Mouse (Mus musculus) macrophage (primary cell): Measurements from ENCODE around the gene Pigw. TPM values are rescaled to one million over a fixed set of nuclear protein-coding genes. Genes with fewer than 3 reads are reported as not detected.
A peak's percentile ranks its signal among the peaks of the same experiment; 100 is the strongest.
"Not testable (repeated sequence)": the region's sequence is repeated elsewhere in the genome, so short reads cannot be mapped to it uniquely, and the experiment has no call there.

ENCODE experiments used
- H3K27ac ChIP-seq: fragments of 350-480 bp; formaldehyde crosslinking; 2 replicates; pipeline ENCODE4 v1.9.0; 2021
- H3K36me3 ChIP-seq: fragments of 350-480 bp; formaldehyde crosslinking; 2 replicates; pipeline ENCODE4 v1.9.0; 2021; ENCODE audit errors: inconsistent target
- H3K4me3 ChIP-seq: fragments of 350-480 bp; formaldehyde crosslinking; 2 replicates; pipeline ENCODE4 v1.9.0; 2021; ENCODE audit errors: inconsistent target
- H3K79me2 ChIP-seq: fragments of 350-480 bp; formaldehyde crosslinking; 2 replicates; pipeline ENCODE4 v1.9.0; 2021; ENCODE audit errors: inconsistent target
- WGBS: methylation state at CpG from one replicate; pipeline ENCODE4 v1.1.7; 2026; ENCODE audit warnings: inconsistent platforms; ENCODE audit not compliant: missing documents; 5-methylcytosine and 5-hydroxymethylcytosine counted together
- polyA plus RNA-seq: library from polyadenylated mRNA; stranded (reverse); fragments of 250-400 nt; gene quantifications from 3 replicates; pipeline ENCODE4 v1.2.4, GENCODE M21; 2018; ENCODE audit warnings: inconsistent platforms

Gene Pigw
- polyA plus RNA-seq, 1 experiment from 2014 or later = 4.7 TPM

DNA sequence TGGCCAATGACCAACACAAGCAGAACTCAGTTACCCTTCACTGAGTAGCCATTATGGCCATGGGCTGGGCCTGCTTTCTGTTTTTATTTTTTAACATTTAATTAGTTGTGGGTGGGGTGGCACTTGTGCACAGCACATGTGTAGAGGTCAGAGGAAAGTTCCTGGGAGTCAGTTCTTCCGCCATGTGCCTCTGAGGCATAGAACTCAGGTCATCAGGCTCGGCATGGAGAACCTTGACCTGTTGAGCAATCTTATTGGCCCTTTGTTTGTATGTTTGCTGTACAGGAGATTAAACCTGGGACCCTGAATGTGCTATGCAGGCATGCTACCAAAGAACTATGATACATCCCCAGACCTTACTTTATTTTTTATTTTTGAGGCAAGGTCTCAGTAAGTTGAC is 9.4 kb upstream of the Pigw start:
- no peak overlapping the region for H3K27ac ChIP-seq
- no peak overlapping the region for H3K4me3 ChIP-seq
- H3K79me2 ChIP-seq = no peaks in the 10 kb centered on the region
- 91% methylated on average over 2 of the region's 2 CpGs for WGBS
- H3K36me3 ChIP-seq = no peaks in the 10 kb centered on the region

DNA sequence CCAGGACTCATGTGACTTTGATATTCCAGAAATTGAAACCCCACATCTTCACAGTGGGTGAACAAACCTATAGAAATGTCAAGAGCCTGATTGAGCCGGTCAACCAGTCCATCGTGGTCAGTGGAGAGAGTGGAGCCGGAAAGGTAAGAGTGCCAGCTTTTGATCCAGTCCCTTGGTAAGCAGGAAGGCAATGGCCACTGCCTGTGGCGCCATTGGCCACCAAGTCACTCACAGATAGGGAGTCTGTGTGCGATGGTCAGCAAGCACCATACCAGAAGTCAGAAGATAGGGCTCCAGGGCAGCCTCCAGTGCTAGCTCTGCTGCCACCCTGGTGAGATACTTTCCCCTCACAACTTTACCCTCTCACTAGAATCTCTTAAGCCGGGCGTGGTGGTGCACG is 7.9 kb upstream of the Pigw start:
- Histone ChIP-seq H3K4me3 (no peak overlapping the region), H3K27ac (no peak overlapping the region), H3K36me3 (no peaks in the 10 kb centered on the region), H3K79me2 (no peaks in the 10 kb centered on the region)
- WGBS = 98% methylated on average over 8 of the region's 8 CpGs

DNA sequence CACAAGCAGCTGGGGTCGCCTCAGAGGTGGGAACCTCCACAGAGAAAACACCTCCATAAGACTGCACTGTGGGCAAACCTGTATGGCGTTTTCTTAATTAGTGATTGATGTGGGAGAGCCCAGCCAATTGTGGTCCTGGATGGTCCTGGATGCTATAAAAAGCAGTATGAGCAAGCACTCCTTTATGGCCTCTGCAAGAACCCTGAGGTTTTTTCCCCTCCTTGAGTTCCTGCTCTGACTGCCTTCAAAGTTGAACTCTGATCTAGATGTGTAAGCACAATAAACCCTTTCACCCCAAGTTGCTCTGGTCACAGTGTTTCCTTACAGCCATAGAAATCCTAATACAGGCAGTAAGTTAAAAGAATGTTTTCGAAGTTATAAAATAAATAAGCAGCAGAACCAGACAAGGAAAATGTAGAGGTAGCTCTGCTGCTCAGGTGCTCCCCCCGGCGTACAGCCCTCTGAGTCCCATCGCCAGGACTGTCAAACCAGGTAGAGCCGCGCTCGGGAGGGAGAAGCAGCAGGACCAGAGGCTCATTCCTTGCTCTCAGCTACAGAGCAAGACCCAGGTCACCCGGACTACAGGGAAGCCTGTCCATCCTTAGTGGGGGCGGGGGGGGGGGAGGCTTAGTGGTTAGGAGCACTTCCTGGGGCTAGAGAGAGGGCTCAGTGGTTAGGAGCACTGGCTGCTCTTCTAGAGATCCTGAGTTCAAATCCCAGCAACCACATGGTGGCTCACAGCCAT is 6.9 kb upstream of the Pigw start:
- no peak overlapping the region for H3K4me3 ChIP-seq
- H3K36me3 ChIP-seq = no peaks in the 10 kb centered on the region
- whole genome bisulfite sequencing = 93% methylated on average over 11 of the region's 11 CpGs
- no peaks in the 10 kb centered on the region for H3K79me2 ChIP-seq
- H3K27ac ChIP-seq = no peak overlapping the region

DNA sequence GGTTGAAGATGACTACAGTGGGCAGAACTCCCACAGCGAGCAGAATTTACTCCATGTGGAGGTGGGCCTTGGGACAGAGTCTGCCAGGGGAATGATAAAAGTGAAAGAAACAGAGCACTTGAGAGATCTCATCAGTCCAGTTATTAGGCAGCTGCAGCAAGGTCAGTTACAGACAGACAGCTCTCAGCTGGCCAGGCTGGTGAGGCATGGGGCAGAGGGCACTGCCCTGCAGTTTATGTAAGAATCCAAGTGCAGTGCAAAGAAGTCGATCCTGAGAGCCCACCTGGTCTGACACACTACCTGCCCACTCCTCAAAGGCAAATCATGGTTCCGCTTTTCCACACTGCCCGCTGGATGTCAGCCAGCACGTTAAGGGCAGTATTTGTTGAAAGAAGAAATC is 6.2 kb upstream of the Pigw start:
- no peak overlapping the region for H3K27ac ChIP-seq
- H3K79me2 ChIP-seq = no peaks in the 10 kb centered on the region
- H3K36me3 ChIP-seq = no peaks in the 10 kb centered on the region
- 89% methylated on average over 5 of the region's 5 CpGs for WGBS
- no peak overlapping the region for H3K4me3 ChIP-seq

DNA sequence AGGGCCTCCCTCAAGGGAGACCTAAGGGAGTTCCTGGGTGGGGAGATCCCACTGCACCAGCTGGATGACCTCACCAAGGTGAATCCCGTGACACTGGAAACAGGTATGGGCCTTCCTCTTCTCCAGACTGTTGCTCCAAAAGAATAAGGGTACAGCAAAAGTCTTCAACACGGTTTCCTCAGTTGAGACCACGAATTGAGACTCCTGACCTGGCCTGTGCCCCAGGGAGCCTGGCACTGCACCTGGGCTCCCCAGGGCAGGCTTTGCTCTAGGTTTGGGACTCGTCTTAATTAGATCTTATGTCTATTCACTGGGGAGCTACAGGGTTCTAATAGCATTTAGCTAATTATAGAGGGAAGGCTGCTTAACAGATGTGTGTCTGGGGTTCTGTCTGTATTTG is 5.2 kb upstream of the Pigw start:
- H3K27ac ChIP-seq = no peak overlapping the region
- 90% methylated on average over 4 of the region's 4 CpGs for WGBS
- no peaks in the 10 kb centered on the region for H3K36me3 ChIP-seq
- H3K79me2 ChIP-seq = no peaks in the 10 kb centered on the region
- H3K4me3 ChIP-seq = no peak overlapping the region

DNA sequence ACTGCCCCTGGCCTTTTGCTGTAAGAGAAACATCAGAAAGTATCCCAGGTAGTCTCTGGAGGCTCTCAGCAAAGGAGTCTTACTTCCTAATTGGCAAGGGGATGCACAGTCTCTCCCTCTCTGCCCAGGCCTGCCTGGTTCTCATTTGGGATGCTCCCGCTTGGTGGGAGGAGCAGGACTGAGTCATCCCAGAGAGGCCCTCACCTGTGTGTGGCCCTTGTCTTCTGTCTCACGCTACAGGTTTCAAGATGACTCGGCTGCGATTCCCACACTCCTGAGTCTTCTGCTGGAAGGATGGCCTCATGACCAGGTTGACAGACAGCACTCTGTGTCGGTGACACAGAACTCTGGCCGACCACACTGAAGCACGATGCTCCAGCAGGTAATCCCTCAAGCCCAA is 2.3 kb upstream of the Pigw start:
- WGBS = 94% methylated on average over 7 of the region's 7 CpGs
- Histone ChIP-seq H3K79me2 (no peaks in the 10 kb centered on the region; the same call in 1 of the 2 replicates), H3K36me3 (no peaks in the 10 kb centered on the region), H3K4me3 (no peak overlapping the region), H3K27ac (no peak overlapping the region)

DNA sequence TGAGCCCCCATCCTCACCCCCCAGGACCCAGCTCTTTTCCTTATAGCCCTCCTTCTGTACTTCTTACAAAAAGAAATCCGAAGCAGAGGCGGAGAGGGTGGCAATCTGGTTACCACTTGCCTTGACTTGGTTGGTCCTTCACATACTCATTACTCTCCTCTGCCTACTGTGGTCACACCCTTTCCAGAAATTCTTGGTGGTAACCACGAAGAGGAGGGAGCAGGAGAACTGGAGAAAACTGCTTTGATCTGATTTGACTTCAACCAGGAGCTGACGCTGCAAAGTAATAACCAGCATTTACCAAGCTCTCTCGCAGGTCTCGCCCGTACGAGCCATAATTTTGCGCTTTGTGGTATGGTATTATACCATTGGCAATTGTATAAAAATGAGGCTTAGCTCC is 886 bp upstream of the Pigw start:
- Histone ChIP-seq H3K36me3 (no peaks in the 10 kb centered on the region), H3K27ac (peak overlapping the region; percentile 43), H3K79me2 (no peaks in the 10 kb centered on the region; the same call in 1 of the 2 replicates), H3K4me3 (peak overlapping the region; percentile 57)
- 76% methylated on average over 9 of the region's 9 CpGs for WGBS

DNA sequence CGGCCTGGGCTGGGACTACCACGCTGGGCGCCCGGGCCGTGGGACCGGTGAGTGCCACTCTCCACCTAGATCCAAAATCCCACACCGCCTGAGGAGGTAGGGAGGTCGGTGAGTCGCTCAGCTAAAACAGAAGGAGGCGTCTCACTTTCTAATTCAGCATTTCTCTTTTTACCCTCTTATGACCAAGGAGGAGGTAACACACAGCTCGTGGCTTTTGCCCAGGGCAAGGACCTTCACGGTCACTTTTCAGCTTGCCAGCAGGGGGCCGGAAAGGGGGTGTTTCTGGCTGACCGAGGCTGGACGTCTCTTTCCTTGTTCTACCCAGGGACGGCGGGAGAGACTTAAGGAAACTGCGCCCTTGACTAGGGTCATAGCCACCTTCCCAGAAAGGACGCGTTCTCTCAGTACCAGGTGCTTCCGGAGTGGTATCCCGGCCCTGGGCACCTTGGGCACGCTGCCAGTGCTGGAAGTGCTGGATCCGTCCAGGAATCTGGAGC is 428 bp upstream of the Pigw start:
- 1% methylated on average over 18 of the region's 24 CpGs for WGBS
- Histone ChIP-seq H3K79me2 (no peaks in the 10 kb centered on the region; the same call in 1 of the 2 replicates), H3K4me3 (peak overlapping the region; percentile 57), H3K36me3 (no peaks in the 10 kb centered on the region), H3K27ac (peak overlapping the region; percentile 43)

DNA sequence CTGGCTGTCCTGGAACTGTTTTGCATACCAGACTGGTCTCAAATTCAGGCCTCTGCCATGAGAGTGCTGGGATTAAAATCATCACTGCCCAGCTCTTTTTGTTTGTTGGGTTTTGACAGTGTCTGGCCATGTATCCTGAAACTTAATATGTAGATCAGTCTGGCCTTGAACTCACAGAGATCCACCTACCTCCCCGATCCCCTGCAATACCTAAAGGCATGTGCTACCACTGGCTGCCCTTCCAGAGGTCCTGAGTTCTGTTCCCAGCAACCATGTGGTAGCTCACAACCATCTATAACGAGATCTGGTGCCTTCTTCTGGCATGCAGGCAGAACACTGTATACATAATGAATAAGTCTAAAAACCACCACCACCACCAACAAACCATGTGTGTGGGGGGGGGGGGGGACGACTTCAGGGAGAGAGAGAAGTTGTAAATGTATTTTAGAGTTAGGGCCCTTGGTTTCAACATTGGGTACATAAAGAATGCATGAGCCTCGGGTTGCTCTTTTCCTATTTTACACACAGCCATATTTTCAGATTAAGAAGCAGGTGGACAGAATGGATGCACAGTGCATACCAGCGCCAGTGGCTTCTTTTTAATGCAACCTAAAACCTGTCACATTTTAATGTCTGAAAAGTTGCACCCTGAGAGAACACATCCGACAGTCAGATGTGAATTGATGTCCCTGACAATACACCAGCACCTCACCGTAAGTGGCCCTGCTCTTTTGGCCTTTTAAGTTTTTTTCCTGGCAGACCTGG is 896 bp downstream of the Pigw start:
- Histone ChIP-seq H3K36me3 (no peaks in the 10 kb centered on the region), H3K79me2 (no peaks in the 10 kb centered on the region; the same call in 1 of the 2 replicates), H3K4me3 (peak overlapping the region; percentile 57), H3K27ac (peak overlapping the region; percentile 30)
- 10% methylated on average over 7 of the region's 7 CpGs for WGBS

DNA sequence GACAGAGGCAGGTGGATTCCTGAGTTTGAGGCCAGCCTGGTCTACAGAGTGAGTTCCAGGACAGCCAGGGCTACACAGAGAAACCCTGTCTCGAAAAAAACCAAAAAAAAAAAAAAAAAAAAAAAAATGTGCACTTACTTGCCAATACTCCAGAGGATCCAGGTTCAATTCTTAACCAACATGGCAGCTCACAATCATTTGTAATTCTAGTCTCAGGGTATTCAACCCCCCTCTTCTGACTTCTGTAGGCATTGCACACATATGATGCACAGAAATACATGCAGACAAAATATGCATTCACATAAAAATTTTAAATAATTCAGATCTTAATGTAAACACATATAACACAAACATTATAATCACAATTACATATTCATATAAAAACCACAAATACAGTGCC is 4.1 kb downstream of the Pigw start:
- WGBS = no CpG with 5 or more reads among the region's 1 CpGs
- not testable (repeated sequence) for H3K4me3 ChIP-seq, H3K36me3 ChIP-seq, H3K27ac ChIP-seq
- H3K79me2 ChIP-seq = peaks cover 18% of the 10 kb centered on the region

DNA sequence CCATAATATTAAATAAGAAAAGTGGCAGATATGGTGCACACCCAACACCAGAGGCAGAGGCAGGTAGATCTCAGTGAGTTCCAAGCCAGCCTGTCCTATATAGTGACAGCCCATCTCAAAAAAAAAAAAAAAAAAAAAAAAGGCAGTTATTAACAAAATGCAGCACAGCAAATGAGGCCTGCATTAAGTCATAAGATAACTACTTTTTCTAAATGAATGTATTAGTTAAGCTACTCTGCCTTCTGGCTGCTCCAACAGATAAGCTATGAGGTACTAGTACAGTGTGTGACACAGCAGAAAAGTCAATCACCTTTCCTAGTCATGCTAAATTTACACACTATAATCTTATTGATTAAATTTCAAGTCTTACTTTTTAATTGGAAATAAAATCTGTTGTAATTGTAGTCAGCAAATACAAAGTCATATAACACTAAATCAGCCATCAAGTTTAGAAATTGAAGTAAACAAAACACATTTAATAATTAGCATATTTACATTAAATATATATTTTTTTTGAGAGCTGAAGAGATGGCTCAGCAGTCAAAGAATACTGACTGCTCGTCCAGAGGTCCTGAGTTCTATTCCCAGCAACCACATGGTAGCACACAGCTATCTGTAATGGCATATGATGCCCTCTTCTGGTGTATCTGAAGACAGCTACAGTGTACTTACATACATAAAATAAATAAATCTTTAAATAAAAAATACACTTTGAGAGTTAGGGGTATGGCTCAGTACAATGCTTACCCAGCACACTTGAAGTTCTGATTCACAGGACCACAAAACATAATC is 6.8 kb downstream of the Pigw start:
- Histone ChIP-seq H3K27ac (no peak overlapping the region), H3K36me3 (no peaks in the 10 kb centered on the region), H3K79me2 (peaks cover 31% of the 10 kb centered on the region), H3K4me3 (no peak overlapping the region)
- WGBS = 86% methylated on average over 1 of the region's 1 CpGs

DNA sequence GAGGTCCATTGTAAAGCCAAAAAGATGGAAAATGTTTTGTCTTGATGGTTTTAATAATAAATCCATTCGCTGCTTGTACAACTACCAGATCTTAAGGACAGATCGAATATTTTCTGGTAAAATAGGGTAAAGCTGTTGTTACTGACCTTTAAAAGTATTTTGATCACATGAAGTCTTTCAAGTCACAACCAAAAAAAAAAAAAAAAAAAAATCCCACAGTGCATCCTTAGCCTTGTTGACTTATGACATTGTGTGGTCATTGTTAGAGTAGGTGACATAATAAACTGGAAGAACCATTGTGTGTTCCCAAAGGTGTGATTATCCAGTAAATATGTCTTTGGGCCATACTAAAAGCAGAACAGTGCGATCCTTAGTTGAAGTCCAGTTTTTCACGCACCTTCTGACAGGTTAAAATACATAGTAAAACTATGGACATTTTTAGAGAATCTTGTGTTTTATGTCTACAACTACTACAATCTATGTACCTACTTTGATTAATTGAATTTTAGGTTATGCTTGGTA is 8.5 kb downstream of the Pigw start:
- Histone ChIP-seq H3K27ac (peak overlapping the region; percentile 88), H3K4me3 (peak overlapping the region; percentile 88), H3K36me3 (no peaks in the 10 kb centered on the region), H3K79me2 (peaks cover 47% of the 10 kb centered on the region)
- WGBS = 68% methylated on average over 4 of the region's 4 CpGs

DNA sequence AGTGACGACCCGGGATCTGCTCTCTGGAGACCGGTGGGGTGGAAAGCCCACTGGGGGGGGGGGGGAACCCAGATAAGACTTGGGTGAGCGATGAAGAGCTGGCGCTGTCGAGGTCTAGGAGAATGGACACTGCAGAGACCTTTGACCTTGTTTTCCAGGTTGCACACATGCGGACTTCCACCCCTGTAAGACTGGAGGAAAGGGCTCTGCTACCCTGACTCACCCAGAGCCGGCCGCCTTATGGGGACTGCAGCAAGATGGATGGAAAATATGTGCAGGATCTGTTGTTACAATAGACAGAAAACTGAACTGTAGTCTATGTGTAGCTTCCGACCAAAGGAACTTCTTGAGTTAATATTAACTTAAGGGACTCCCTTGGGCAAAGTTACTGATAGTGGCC is 9.0 kb downstream of the Pigw start:
- peak overlapping the region; percentile 88 for H3K4me3 ChIP-seq
- H3K27ac ChIP-seq = peak overlapping the region; percentile 88
- peaks cover 53% of the 10 kb centered on the region for H3K79me2 ChIP-seq
- WGBS = 0% methylated on average over 10 of the region's 10 CpGs
- H3K36me3 ChIP-seq = no peaks in the 10 kb centered on the region; the same call in 1 of the 2 replicates

DNA sequence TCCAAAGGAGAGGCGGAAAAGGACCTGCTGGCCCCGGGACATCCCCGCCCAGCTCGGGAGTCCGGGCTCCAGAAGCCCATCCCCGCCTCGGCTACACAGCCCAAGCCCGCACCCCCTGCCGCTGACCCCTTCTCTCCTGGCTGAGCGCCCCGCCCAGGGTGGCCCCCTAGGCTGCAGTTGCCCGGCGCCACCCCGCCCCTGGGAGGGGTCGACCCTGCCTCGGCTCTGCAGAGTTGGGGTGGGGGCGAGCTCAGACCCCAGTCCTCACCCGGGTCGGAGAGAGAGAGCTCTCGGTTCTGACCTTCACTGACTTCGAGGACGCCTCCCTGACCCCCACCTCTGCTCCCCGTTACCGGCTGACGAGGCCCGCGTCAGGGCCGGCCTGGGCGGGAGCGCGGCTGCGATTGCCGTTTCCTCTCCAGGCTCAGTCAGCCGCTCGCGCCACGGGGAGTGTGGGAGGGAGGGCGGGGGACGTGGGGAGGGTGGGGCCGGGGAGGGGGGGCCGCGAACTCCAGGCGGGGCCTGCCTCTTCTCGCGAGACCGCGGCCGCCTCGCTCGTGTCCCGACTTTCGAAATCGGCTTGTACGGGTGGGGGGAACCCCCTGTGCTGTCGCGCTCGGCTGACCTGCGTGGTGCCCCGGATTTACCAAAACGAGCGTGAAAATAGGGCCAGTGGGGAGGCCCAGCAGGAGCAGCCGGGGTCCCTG is 9.6 kb downstream of the Pigw start, which contains the start of gene Ggnbp2:
Gene Ggnbp2 (minus strand): TSS at position 481 of the 707 bp plus-strand sequence.
- WGBS = 3% methylated on average over 29 of the region's 62 CpGs
- peak within 1 kb of the TSS; percentile 91 for H3K27ac ChIP-seq
- H3K4me3 ChIP-seq = peak within 1 kb of the TSS; percentile 92
- H3K36me3 ChIP-seq = peaks cover 5% of the 10 kb centered on the region; the same call in 1 of the 2 replicates
- peaks cover 58% of the 10 kb centered on the region for H3K79me2 ChIP-seq
